ENCODE assay signal across 8 mouse cellular contexts in genomic region chr9:49980344-49981207, GRCm38 (mm10).
DNase-seq lines count a peak whose midpoint lies in the region; ATAC-seq and TF ChIP-seq lines count a peak whose summit lies in the region.

No protein-coding gene starts in this region.

- 41% methylated on average over 7 of the region's 7 CpGs for WGBS in lung, embryonic 14.5 days
- WGBS in hindbrain, postnatal 0 days, result 42% methylated on average over 7 of the region's 7 CpGs

- H3K4me1 ChIP-seq in lung, embryonic 14.5 days (ENCODE audit: insufficient read depth), result peaks cover 17% of the 10 kb centered on the region
- peaks cover 17% of the 10 kb centered on the region for H3K4me1 ChIP-seq in hindbrain, postnatal 0 days (ENCODE audit: insufficient read depth, low read length)

- no peak overlapping the region for H3K4me3 ChIP-seq in lung, embryonic 14.5 days (ENCODE audit: low read depth, low read length)
- H3K4me3 ChIP-seq in hindbrain, postnatal 0 days (ENCODE audit: low read length), result no peak overlapping the region

- H3K27ac ChIP-seq in lung, embryonic 14.5 days (ENCODE audit: low read depth), result peak overlapping the region; percentile 50; the same call in 1 of the 2 replicates
- H3K27ac ChIP-seq in hindbrain, postnatal 0 days, result no peak overlapping the region

- H3K9me3 ChIP-seq in lung, embryonic 14.5 days (ENCODE audit: low read depth, low read length), result no peaks in the 10 kb centered on the region
- H3K9me3 ChIP-seq in hindbrain, postnatal 0 days (ENCODE audit: low read length), result no peaks in the 10 kb centered on the region

- TF ChIP-seq POLR2A in brain, embryonic 14.5 days (IDR thresholded peaks at IDR 0.05; ENCODE audit: borderline replicate concordance, extremely low read depth, insufficient read depth, insufficient read length, poor library complexity, severe bottlenecking), result no peak

- H3K9ac ChIP-seq in lung, embryonic 14.5 days, result no peak overlapping the region
- H3K9ac ChIP-seq in hindbrain, postnatal 0 days (replicated peaks; ENCODE audit: low read length), result no peak overlapping the region

- ATAC-seq in lung, embryonic 14.5 days (ENCODE audit: insufficient read depth), result peak; percentile 86
- peak; percentile 61 for ATAC-seq in hindbrain, postnatal 0 days
- no peak for ATAC-seq in activated CD4-positive, CD25-positive, alpha-beta regulatory T cell, adult 4 months

- DNase-seq in lung, embryonic 14.5 days, result peak; percentile 85
- no peak for DNase-seq in lung, postnatal 14 days
- DNase-seq in brain, embryonic 14.5 days (ENCODE audit: low read depth), result peak; percentile 82
- DNase-seq in forelimb bud, embryonic 11.5 days (ENCODE audit: low read depth, low spot score), result peak; percentile 23
- peak; percentile 81 for DNase-seq in hindbrain, postnatal 0 days (ENCODE audit: low spot score)
- peak; percentile 86 to 88 for DNase-seq in left cerebral cortex, adult 18-20 months (ENCODE audit: low spot score in 2 of 2)
- peak; percentile 73 for DNase-seq in right cerebral cortex, postnatal 14 days

- H3K27me3 ChIP-seq in lung, embryonic 14.5 days (ENCODE audit: insufficient read depth, low read length), result no peaks in the 10 kb centered on the region
- no peaks in the 10 kb centered on the region for H3K27me3 ChIP-seq in hindbrain, postnatal 0 days (ENCODE audit: insufficient read depth, low read length)

- no peak for TF ChIP-seq CTCF in lung, embryonic 14.5 days (IDR thresholded peaks at IDR 0.05; ENCODE audit: low read depth)
- TF ChIP-seq CTCF in brain, embryonic 14.5 days (IDR thresholded peaks at IDR 0.05; ENCODE audit: borderline replicate concordance, extremely low read depth, insufficient read depth, insufficient read length), result no peak
- no peak for TF ChIP-seq CTCF in hindbrain, postnatal 0 days (IDR thresholded peaks at IDR 0.05; ENCODE audit: low read depth)

- H3K36me3 ChIP-seq in lung, embryonic 14.5 days (ENCODE audit: insufficient read depth), result no peaks in the 10 kb centered on the region
- no peaks in the 10 kb centered on the region for H3K36me3 ChIP-seq in hindbrain, postnatal 0 days (ENCODE audit: insufficient read depth, low read length)

- H3K4me2 ChIP-seq in lung, embryonic 14.5 days, result no peak overlapping the region
- no peak overlapping the region for H3K4me2 ChIP-seq in hindbrain, postnatal 0 days (ENCODE audit: low read depth, low read length)
